Mouse (Mus musculus): ENCODE measurements around the gene Pclo. TPM values are rescaled to one million over a fixed set of nuclear protein-coding genes. Genes with fewer than 3 reads are reported as not detected.
"Not testable (repeated sequence)": the region's sequence is repeated elsewhere in the genome, so short reads cannot be mapped to it uniquely, and the experiment has no call there.

Pclo gene
- polyA plus RNA-seq, 1 experiment from 2014 or later: 4.6 TPM

DNA sequence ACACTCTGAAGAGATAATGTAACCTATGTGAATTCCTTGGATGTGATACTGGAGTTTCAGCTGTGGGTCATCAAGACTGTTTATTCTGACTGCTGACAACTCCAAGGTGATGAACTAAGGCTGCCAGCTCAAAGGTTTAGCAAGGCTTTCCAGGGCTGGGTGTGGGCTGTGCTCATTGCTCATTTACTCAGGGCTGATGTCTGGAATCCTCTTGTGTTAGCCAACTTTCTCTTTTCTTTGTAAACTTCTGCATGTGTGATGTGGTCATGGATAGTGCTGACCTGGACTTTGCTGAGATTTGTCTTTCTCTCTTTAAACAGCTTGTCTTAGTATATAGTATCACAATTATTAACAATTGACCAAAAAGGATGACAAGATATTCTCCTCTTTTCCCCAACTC lies 338.9 kb downstream of the Pclo start:
- no peaks in the 10 kb centered on the region for H3K36me3 ChIP-seq
- H3K9ac ChIP-seq: no peak overlapping the region
- H3K4me3 ChIP-seq: no peak overlapping the region
- no peak overlapping the region for H3K4me2 ChIP-seq (replicated peaks)
- H3K27me3 ChIP-seq: no peaks in the 10 kb centered on the region
- no peak for ATAC-seq (ENCODE audit: low FRiP score)
- H3K4me1 ChIP-seq: no peaks in the 10 kb centered on the region
- H3K27ac ChIP-seq: no peak overlapping the region
- H3K9me3 ChIP-seq (replicated peaks): no peaks in the 10 kb centered on the region

DNA sequence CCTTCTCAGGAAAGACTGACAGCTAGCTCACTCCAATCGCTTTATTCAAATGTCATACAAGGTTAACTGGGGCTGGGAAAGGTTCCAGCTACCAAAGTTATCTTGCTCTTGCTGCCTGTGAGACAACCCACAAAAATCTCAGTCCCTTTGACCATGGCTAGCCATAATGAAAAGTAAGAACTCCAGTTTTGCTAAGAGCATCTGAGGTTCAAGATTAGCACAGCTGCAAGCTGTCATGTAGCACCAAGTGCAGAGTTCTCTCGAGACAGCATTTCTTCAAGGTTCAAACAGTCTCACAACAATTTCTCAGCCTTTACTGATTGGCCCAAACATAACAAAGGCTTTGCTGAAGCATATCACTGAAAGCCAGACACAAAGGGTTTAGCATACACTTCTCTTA lies 370.6 kb downstream of the Pclo start:
- not testable (repeated sequence) for H3K4me1 ChIP-seq; H3K36me3 ChIP-seq; H3K9me3 ChIP-seq (replicated peaks); ATAC-seq (ENCODE audit: low FRiP score); H3K27me3 ChIP-seq; H3K4me3 ChIP-seq; H3K27ac ChIP-seq; H3K9ac ChIP-seq; H3K4me2 ChIP-seq (replicated peaks)
- 73% methylated on average over 2 of the region's 2 CpGs for WGBS

DNA sequence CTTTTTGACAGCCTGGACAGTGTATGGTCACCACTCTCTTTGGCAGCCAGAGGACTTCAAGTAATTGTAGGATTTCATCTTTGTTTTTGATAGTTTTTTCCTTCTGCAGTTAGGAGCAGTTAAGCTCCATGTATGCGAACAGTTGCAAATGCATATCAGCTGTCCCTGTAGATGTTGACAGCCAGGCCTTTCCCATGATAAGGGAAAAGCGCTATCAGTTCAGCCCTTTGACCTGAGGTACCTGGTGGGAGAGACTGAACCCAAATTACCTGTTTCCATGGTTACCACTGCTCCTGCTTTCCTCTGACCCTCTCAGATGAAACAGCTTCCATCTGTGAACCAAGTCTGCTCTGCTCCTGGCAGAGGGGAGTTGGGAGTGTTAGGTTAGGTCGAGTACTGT lies 377.5 kb downstream of the Pclo start:
- Histone ChIP-seq H3K4me2 (replicated peaks) (no peak overlapping the region), H3K9ac (no peak overlapping the region), H3K27me3 (no peaks in the 10 kb centered on the region), H3K9me3 (replicated peaks) (peaks cover 21% of the 10 kb centered on the region), H3K27ac (no peak overlapping the region), H3K36me3 (no peaks in the 10 kb centered on the region), H3K4me3 (no peak overlapping the region), H3K4me1 (no peaks in the 10 kb centered on the region)
- no peak for ATAC-seq (ENCODE audit: low FRiP score)
- WGBS: 84% methylated on average over 3 of the region's 3 CpGs

DNA sequence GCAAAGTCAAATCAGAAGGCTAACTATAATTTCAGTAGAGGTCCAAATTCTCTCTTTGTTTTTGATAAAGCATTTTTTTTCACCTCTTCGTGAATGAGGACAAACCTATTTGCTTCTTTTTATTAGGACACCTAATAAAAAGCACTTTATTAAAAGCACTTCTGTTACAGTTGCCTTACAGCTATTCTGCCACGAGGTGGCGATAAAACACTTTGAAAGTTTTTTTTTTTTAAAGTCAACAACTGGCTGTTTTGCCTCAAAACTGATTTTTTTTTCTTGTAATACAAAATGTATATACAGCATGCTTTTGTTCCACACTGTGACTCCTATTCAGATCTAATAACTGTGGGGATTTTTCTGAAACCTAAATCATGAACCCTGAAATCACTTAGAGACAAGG lies 388.8 kb downstream of the Pclo start:
- H3K4me1 ChIP-seq; H3K9ac ChIP-seq; ATAC-seq (ENCODE audit: low FRiP score); H3K27me3 ChIP-seq; H3K27ac ChIP-seq; H3K4me3 ChIP-seq; H3K36me3 ChIP-seq; H3K4me2 ChIP-seq (replicated peaks): not testable (repeated sequence)
- 22% methylated on average over 3 of the region's 3 CpGs for WGBS
- H3K9me3 ChIP-seq (replicated peaks): peaks cover 16% of the 10 kb centered on the region; the same call in 1 of the 2 replicates

All from hindbrain, embryonic 12.5 days (tissue).